Mouse (Mus musculus) forebrain, postnatal 0 days (tissue): ENCODE data around the gene Gm20431. TPM values are rescaled to one million over a fixed set of nuclear protein-coding genes. Genes with fewer than 3 reads are reported as not detected.
A peak's percentile ranks its signal among the peaks of the same experiment; 100 is the strongest.

Experiments
- ATAC-seq: fragments of 200-750 bp; cut with Nextera tagmentation; 2 replicates; pipeline ENCODE4 v1.8.0; 2017; ENCODE audit warnings: mild to moderate bottlenecking, moderate library complexity
- DNase-seq: peaks from one replicate; pipeline ENCODE4 v3.0.0-alpha.2; 2015
- H3K27ac ChIP-seq: fragments of 300-500 bp; sonication (generic); 2 replicates; pipeline ENCODE4 v1.5.1; 2014; ENCODE audit warnings: low read depth, mild to moderate bottlenecking, antibody characterized with exemption, low read length, moderate library complexity, mixed read lengths
- H3K27me3 ChIP-seq: fragments of 300-500 bp; sonication (generic); 2 replicates; pipeline ENCODE4 v1.6.1; 2014; ENCODE audit warnings: mild to moderate bottlenecking, low read length, mixed read lengths; ENCODE audit not compliant: insufficient read depth
- H3K36me3 ChIP-seq: fragments of 300-500 bp; sonication (generic); 2 replicates; pipeline ENCODE4 v1.6.1; 2014; ENCODE audit warnings: mild to moderate bottlenecking, moderate library complexity; ENCODE audit not compliant: insufficient read depth
- H3K4me1 ChIP-seq: fragments of 300-500 bp; sonication (generic); 2 replicates; pipeline ENCODE4 v1.6.1; 2014; ENCODE audit warnings: antibody characterized with exemption; ENCODE audit not compliant: insufficient read depth
- H3K4me2 ChIP-seq: fragments of 300-500 bp; sonication (generic); 2 replicates; pipeline ENCODE4 v1.6.1; 2014; ENCODE audit warnings: low read depth, mild to moderate bottlenecking, moderate library complexity
- H3K4me3 ChIP-seq: fragments of 300-500 bp; sonication (generic); 2 replicates; pipeline ENCODE4 v1.5.1; 2014; ENCODE audit warnings: low read depth, low read length, mixed read lengths
- H3K9ac ChIP-seq: fragments of 300-500 bp; sonication (generic); 2 replicates; pipeline ENCODE4 v1.6.1; 2014; ENCODE audit warnings: mild to moderate bottlenecking
- H3K9me3 ChIP-seq: fragments of 300-500 bp; sonication (generic); 2 replicates; pipeline ENCODE4 v1.6.1; 2016; ENCODE audit warnings: low read length
- CTCF ChIP-seq: sonication (generic); IDR thresholded peaks from 2 replicates; pipeline ENCODE4 v1.5.1; 2016; ENCODE audit warnings: antibody characterized with exemption, control low read depth, low read depth
- WGBS: fragments of 180-500 bp; shearing (Covaris S2); extraction: QIAGEN DNeasy Blood & Tissue Kit; methylation state at CpG from one replicate; pipeline ENCODE4 v1.1.7; 2014; 5-methylcytosine and 5-hydroxymethylcytosine counted together
- microRNA-seq, 2 experiments: library from miRNA; unstranded; fragments of <30 nt; microRNA quantifications; one replicate each; pipeline ENCODE4; 2016
- polyA plus RNA-seq: library from polyadenylated mRNA; unstranded; fragments of >200 nt; fragmentation: Nextera tagmentation; extraction: Ambion mirVana; gene quantifications from 2 replicates; pipeline ENCODE4 v1.2.1, GENCODE M21; 2015
- total RNA-seq: library from RNA; depleted of rRNA; stranded (reverse); fragments of >200 nt; gene quantifications from 2 replicates; pipeline ENCODE4 v1.2.3, GENCODE M21; 2014; rRNA removed

Gene Gm20431
- total and polyA plus RNA-seq, 2 experiments from 2014 or later: 9.7 TPM; not detected in 1

DNA sequence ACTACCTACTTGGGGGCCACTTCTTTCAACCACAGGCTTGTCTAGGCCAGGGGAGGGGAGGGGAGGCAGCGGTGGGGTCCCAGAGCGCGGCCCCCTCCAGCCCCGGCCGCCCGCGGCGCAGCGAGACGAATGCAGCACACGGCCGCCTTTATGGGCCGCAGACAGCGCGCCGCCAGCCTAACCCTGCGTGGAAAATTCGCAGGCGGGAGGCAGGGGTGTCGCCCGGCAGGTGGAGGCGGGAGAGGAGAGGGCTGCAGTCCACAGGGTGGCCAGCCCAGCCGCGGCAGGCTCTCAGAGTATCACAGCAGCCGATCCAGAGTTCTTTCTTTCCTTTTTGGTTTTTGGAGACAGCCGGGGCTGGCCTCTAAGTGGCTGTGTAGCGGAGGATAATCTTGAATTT lies 101.9 kb downstream of the Gm20431 start:
- Histone ChIP-seq H3K27me3 (no peaks in the 10 kb centered on the region; the same call in 1 of the 2 replicates), H3K9me3 (no peaks in the 10 kb centered on the region), H3K4me1 (no peaks in the 10 kb centered on the region), H3K9ac (peak overlapping the region; percentile 37; the same call in 1 of the 2 replicates), H3K27ac (no peak overlapping the region), H3K4me3 (no peak overlapping the region), H3K36me3 (no peaks in the 10 kb centered on the region), H3K4me2 (peak overlapping the region; percentile 39)
- DNase-seq (no peak), ATAC-seq (no peak)
- no peak for TF ChIP-seq CTCF
- WGBS: 12% methylated on average over 27 of the region's 27 CpGs

Small RNA genes within 50 kb of the gene (microRNA-seq; reads per million reads assigned to microRNA genes)
- gene Gm22355: 0 reads per million in 2 experiments

Other genes with a start within 250 kb of the Gm20431 start
- 23.5 and 38.4 TPM in 2 replicates for gene Slc9a8, start 239.8 kb downstream of the Gm20431 start, total RNA-seq
- gene Slc9a8, start 239.8 kb downstream of the Gm20431 start, polyA plus RNA-seq: 10.9 and 18.0 TPM in 2 replicates
- 66.1 and 79.5 TPM in 2 replicates for gene Rnf114, start 168.9 kb downstream of the Gm20431 start, total RNA-seq
- 84.5 and 88.6 TPM in 2 replicates for gene Rnf114, start 168.9 kb downstream of the Gm20431 start, polyA plus RNA-seq
- gene Spata2, start 168.6 kb downstream of the Gm20431 start, total RNA-seq: 26.9 and 28.9 TPM in 2 replicates
- 31.8 and 36.6 TPM in 2 replicates for gene Spata2, start 168.6 kb downstream of the Gm20431 start, polyA plus RNA-seq
- gene Snai1, start 123.3 kb downstream of the Gm20431 start, total RNA-seq: 1.3 and 1.4 TPM in 2 replicates
- 3.3 and 4.4 TPM in 2 replicates for gene Snai1, start 123.3 kb downstream of the Gm20431 start, polyA plus RNA-seq
- 161 TPM in 2 replicates for gene Ube2v1, start 29.4 kb downstream of the Gm20431 start, total RNA-seq
- 328 and 369 TPM in 2 replicates for gene Ube2v1, start 29.4 kb downstream of the Gm20431 start, polyA plus RNA-seq
- 4.2 and 5.7 TPM in 2 replicates for gene Cebpb, start 27.4 kb upstream of the Gm20431 start, total RNA-seq
- 4.3 and 4.5 TPM in 2 replicates for gene Cebpb, start 27.4 kb upstream of the Gm20431 start, polyA plus RNA-seq
- gene Tmem189, start 28.3 kb upstream of the Gm20431 start, total RNA-seq: 37.7 and 39.5 TPM in 2 replicates
- gene Tmem189, start 28.3 kb upstream of the Gm20431 start, polyA plus RNA-seq: 33.7 and 38.4 TPM in 2 replicates